Mouse (Mus musculus) Patski (cell line): ENCODE measurements around the gene Dscam. TPM values are rescaled to one million over a fixed set of nuclear protein-coding genes. Genes with fewer than 3 reads are reported as not detected.

ENCODE experiments used
- ATAC-seq: fragments of 100-300 bp; one replicate; pipeline ENCODE4 v1.8.0; 2021
- CTCF ChIA-PET: fragments of 350-600 bp; sonication (Branson Sonifier 250); formaldehyde crosslinking; loops from one replicate; lab custom pipeline; 2022; ENCODE audit warnings: inconsistent platforms; lab: Charles Lee
- POLR2A ChIA-PET: fragments of 350-600 bp; sonication (Branson Sonifier 250); formaldehyde crosslinking; loops from one replicate; lab custom pipeline; 2022; ENCODE audit warnings: antibody characterized with exemption, inconsistent platforms; lab: Charles Lee
- DNase-seq: peaks from one replicate; pipeline ENCODE4 v3.0.0-alpha.2; 2011; ENCODE audit warnings: low read depth, low spot score
- H3K27me3 ChIP-seq: fragments of 371-371 bp; one replicate; pipeline ENCODE4 v1.5.1; 2021
- CTCF ChIP-seq: fragments of 100-300 bp; IDR thresholded peaks from one replicate; pipeline ENCODE4 v1.5.1; 2021
- in situ Hi-C: fragments of 300-500 bp; cut with MboI; formaldehyde crosslinking; loops from 3 replicates; pipeline ENCODE4 v1.11.1; 2018; ENCODE audit warnings: low pct_unique_long_range_greater_than_20kb, mixed read lengths
- polyA plus RNA-seq: library from polyadenylated mRNA; unstranded; gene quantifications from one replicate; pipeline ENCODE4 v1.2.3, GENCODE M21; 2021

The Dscam gene
- polyA plus RNA-seq, 1 experiment from 2014 or later: 0.03 TPM

DNA sequence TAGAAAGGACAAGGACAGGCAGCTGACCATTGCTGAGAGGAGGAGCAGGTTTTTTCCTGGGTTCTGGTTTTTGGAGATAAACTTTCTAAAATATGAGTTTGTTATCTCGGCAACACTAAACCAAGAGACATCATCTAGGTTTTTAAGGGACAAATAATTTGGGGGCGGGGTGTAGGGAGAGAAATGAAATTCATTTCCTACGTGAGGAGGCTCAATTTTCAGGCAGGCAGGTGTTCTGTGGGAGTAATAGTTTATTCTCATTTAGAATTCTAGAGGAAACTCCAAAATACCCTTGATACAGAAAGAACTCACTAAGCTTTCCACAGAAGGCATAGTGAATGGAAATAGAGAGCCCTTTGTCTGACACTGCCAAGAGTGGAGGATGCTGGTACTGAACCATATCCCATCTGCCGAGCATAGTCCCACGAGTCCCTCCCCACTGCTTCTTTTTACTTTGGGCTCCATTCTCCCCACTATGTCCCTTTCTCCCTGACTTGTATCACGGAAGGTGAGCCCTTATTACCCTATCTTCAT lies 415.5 kb downstream of the Dscam start:
- CTCF ChIA-PET: no interaction called here
- in situ Hi-C loops: no loop called here
- ATAC-seq: no peak

DNA sequence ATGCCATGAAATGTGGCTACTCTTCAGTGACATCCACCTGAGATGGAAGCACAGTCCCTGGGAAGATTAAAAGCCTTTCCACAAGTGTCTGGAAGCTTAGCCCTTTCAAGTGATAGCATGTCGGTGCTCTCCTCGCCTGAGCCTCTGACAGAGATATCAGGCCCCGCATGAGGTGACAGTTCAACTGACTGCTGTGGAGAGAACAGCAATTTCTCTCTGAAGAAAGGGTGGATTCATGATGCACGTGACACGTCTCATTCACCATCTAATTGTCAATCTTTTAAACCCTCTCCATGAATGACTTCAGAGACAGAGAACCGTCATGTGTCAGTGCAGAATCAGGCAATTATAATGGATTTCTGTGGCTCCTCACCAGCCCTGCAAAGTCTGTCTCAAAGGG lies 416.2 kb downstream of the Dscam start:
- no peak for TF ChIP-seq CTCF
- ATAC-seq (no peak), DNase-seq (no peak)
- peaks cover 32% of the 10 kb centered on the region for H3K27me3 ChIP-seq
- ChIA-PET POLR2A (no interaction called here), CTCF (no interaction called here)
- in situ Hi-C loops: no loop called here

More for the DNA sequence above, 415.5 kb downstream of the Dscam start:
- POLR2A ChIA-PET: no interaction called here
- DNase-seq: no peak
- peaks cover 32% of the 10 kb centered on the region for H3K27me3 ChIP-seq
- no peak for TF ChIP-seq CTCF

- ChIA-PET POLR2A (no interaction called here), CTCF (no interaction called here)
- TF ChIP-seq CTCF: no peak
- in situ Hi-C loops: no loop called here
- DNase-seq (no peak), ATAC-seq (no peak)
- peaks cover 32% of the 10 kb centered on the region for H3K27me3 ChIP-seq
Measured at GRCm38 (mm10) chr16:96753781-96754173, 416.8 kb downstream of the Dscam start.

GRCm38 (mm10) chr16:96753164-96753780 lies 417.3 kb downstream of the Dscam start:
- peak; percentile 14 for TF ChIP-seq CTCF
- in situ Hi-C loops: no loop called here
- ChIA-PET POLR2A (no interaction called here), CTCF (no interaction called here)
- no peak for ATAC-seq
- DNase-seq: no peak
- H3K27me3 ChIP-seq: peaks cover 32% of the 10 kb centered on the region

GRCm38 (mm10) chr16:96742475-96743255 lies 427.9 kb downstream of the Dscam start:
- ChIA-PET CTCF (no interaction called here), POLR2A (no interaction called here)
- ATAC-seq: no peak
- DNase-seq: no peak
- in situ Hi-C loops: no loop called here
- H3K27me3 ChIP-seq: peaks cover under 1% of the 10 kb centered on the region
- no peak for TF ChIP-seq CTCF

GRCm38 (mm10) chr16:96741336-96741735 lies 429.2 kb downstream of the Dscam start:
- DNase-seq (no peak), ATAC-seq (no peak)
- POLR2A ChIA-PET: no interaction called here
- in situ Hi-C loops: no loop called here
- no peaks in the 10 kb centered on the region for H3K27me3 ChIP-seq
- CTCF ChIA-PET: no interaction called here
- no peak for TF ChIP-seq CTCF

- H3K27me3 ChIP-seq: no peaks in the 10 kb centered on the region
- ATAC-seq: no peak
- DNase-seq: no peak
- ChIA-PET POLR2A (no interaction called here), CTCF (interaction anchor here (0.5 kb wide), 1 partner anchor 400 kb away, joined by 3 read pairs; no protein-coding TSS in a partner anchor)
- TF ChIP-seq CTCF: no peak
- in situ Hi-C loops: no loop called here
Measured at GRCm38 (mm10) chr16:96740073-96741055, 430.2 kb downstream of the Dscam start.

DNA sequence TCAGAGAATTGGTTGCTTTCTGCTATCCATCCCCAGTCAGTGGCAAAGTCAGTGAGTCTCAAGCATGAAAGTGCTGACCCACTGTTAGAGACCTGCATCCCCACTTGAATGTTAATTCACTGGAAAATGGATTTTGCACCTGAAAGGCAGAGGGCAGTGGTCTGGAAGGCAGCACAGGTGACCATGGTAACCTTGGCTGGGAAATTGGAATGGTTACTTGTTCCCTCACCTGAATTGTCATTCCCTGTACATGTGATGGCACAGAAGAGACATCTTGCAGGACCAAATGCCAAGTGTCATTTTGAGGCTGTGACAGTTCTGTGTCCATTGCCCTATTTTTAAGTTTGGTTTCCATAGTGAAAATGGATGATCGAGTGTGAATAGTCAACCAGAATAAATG lies 434.1 kb downstream of the Dscam start:
- no peak for ATAC-seq
- peaks cover 10% of the 10 kb centered on the region for H3K27me3 ChIP-seq
- no peak for DNase-seq
- in situ Hi-C loops: no loop called here
- no peak for TF ChIP-seq CTCF
- ChIA-PET CTCF (no interaction called here), POLR2A (no interaction called here)

GRCm38 (mm10) chr16:96730881-96731280 lies 439.7 kb downstream of the Dscam start:
- in situ Hi-C loops: no loop called here
- ChIA-PET POLR2A (no interaction called here), CTCF (no interaction called here)
- no peak for TF ChIP-seq CTCF
- ATAC-seq: no peak
- H3K27me3 ChIP-seq: peaks cover 47% of the 10 kb centered on the region
- DNase-seq: no peak
